Mouse (Mus musculus) CH12.LX (cell line): ENCODE data around the gene Aldh9a1. TPM values are rescaled to one million over a fixed set of nuclear protein-coding genes. Genes with fewer than 3 reads are reported as not detected.

Experiments used
- DNase-seq: peaks from one replicate; pipeline ENCODE4 v3.0.0-alpha.2; 2013; ENCODE audit errors: extremely low read depth
- H3K27ac ChIP-seq: 2 replicates; pipeline ENCODE4 v1.5.1; 2012; ENCODE audit warnings: low read depth, mild to moderate bottlenecking, control low read depth, moderate library complexity; ENCODE audit not compliant: insufficient read depth
- H3K27me3 ChIP-seq: replicated peaks from 2 replicates; pipeline ENCODE3; 2012; ENCODE audit warnings: inconsistent platforms
- H3K36me3 ChIP-seq, 2 experiments: replicated peaks in 1 of 2; 2 replicates each; pipeline versions ENCODE3 to v1.6.1; 2012; ENCODE audit warnings: inconsistent platforms in 1 of 2, low read length in 1 of 2, mild to moderate bottlenecking in 1 of 2, mixed read lengths in 1 of 2, moderate library complexity in 1 of 2; ENCODE audit not compliant: control insufficient read depth in 1 of 2, insufficient read depth in 1 of 2
- H3K4me1 ChIP-seq, 2 experiments: 2 replicates each; pipeline ENCODE4 v1.6.1; 2012; ENCODE audit warnings: inconsistent platforms in 1 of 2, moderate library complexity in 1 of 2; ENCODE audit not compliant: insufficient read depth in 2 of 2, control insufficient read depth in 1 of 2
- H3K4me2 ChIP-seq: 2 replicates; pipeline ENCODE4 v1.6.1; 2012; ENCODE audit warnings: low read depth, mild to moderate bottlenecking, control low read depth; ENCODE audit not compliant: poor library complexity, insufficient read depth, severe bottlenecking
- H3K4me3 ChIP-seq, 3 experiments: fragments of 150-350 bp in 1 of 3; sonication (generic) in 1 of 3; replicated peaks in 1 of 3; 2 replicates each; pipeline versions ENCODE3 to v1.5.1; 2011 to 2012; ENCODE audit warnings: low read depth in 2 of 3, low read length in 2 of 3, mild to moderate bottlenecking in 2 of 3, moderate library complexity in 2 of 3, control low read depth in 1 of 3, improper control_type of control experiment in 1 of 3, inconsistent platforms in 1 of 3, mixed read lengths in 1 of 3; ENCODE audit not compliant: poor library complexity in 1 of 3
- H3K79me2 ChIP-seq: replicated peaks from 2 replicates; pipeline ENCODE4 v1.6.1; 2012; ENCODE audit warnings: mild to moderate bottlenecking, moderate library complexity; ENCODE audit not compliant: control insufficient read depth, poor library complexity, insufficient read depth, severe bottlenecking; ENCODE audit errors: extremely low read depth
- H3K9ac ChIP-seq: 2 replicates; pipeline ENCODE4 v1.6.1; 2012; ENCODE audit warnings: low read depth, mild to moderate bottlenecking, control low read depth, moderate library complexity; ENCODE audit not compliant: insufficient read depth
- H3K9me3 ChIP-seq: replicated peaks from 2 replicates; pipeline ENCODE3; 2012; ENCODE audit warnings: low read length, inconsistent platforms, mixed read lengths
- BHLHE40 ChIP-seq: IDR thresholded peaks from 2 replicates; pipeline ENCODE4 v1.6.1; 2011; ENCODE audit warnings: mild to moderate bottlenecking, low read depth, low read length, improper control_type of control experiment
- CHD1 ChIP-seq: IDR thresholded peaks from 2 replicates; pipeline ENCODE4 v1.6.1; 2012; ENCODE audit warnings: low read depth, low read length, improper control_type of control experiment, inconsistent platforms
- CHD2 ChIP-seq: IDR thresholded peaks from 2 replicates; pipeline ENCODE4 v1.6.1; 2011; ENCODE audit warnings: low read length, improper control_type of control experiment
- CTCF ChIP-seq, 2 experiments: IDR thresholded peaks in 1 of 2; conservative IDR thresholded peaks in 1 of 2; 2 replicates each; pipeline ENCODE4 v1.5.1; 2011 to 2012; ENCODE audit warnings: low read depth in 2 of 2, low read length in 2 of 2, improper control_type of control experiment in 1 of 2, inconsistent platforms in 1 of 2, mild to moderate bottlenecking in 1 of 2, moderate library complexity in 1 of 2
- E2F4 ChIP-seq: IDR thresholded peaks from 2 replicates; pipeline ENCODE4 v1.6.1; 2011; ENCODE audit warnings: low read depth, low read length, improper control_type of control experiment; ENCODE audit not compliant: insufficient replicate concordance
- EP300 ChIP-seq: IDR thresholded peaks from 2 replicates; pipeline ENCODE4 v1.6.1; 2011; ENCODE audit warnings: low read length, improper control_type of control experiment
- ETS1 ChIP-seq: conservative IDR thresholded peaks from 2 replicates; pipeline ENCODE4 v1.6.1; 2012; ENCODE audit warnings: low read depth, mild to moderate bottlenecking, inconsistent platforms, low read length, improper control_type of control experiment, moderate library complexity
- GABPA ChIP-seq: IDR thresholded peaks from 2 replicates; pipeline ENCODE4 v1.6.1; 2012; ENCODE audit warnings: low read depth, low read length, improper control_type of control experiment, inconsistent platforms; ENCODE audit not compliant: insufficient replicate concordance
- HCFC1 ChIP-seq: IDR thresholded peaks from 2 replicates; pipeline ENCODE4 v1.6.1; 2012; ENCODE audit warnings: low read depth, mild to moderate bottlenecking, inconsistent platforms, low read length, improper control_type of control experiment
- IRF4 ChIP-seq: IDR thresholded peaks from 2 replicates; pipeline ENCODE4 v1.6.1; 2014; ENCODE audit warnings: low read depth, mild to moderate bottlenecking, inconsistent platforms, low read length, improper control_type of control experiment
- JUN ChIP-seq: IDR thresholded peaks from 2 replicates; pipeline ENCODE4 v1.6.1; 2011; ENCODE audit warnings: low read depth, mild to moderate bottlenecking, low read length, improper control_type of control experiment, moderate library complexity; ENCODE audit not compliant: insufficient read depth
- JUND ChIP-seq: conservative IDR thresholded peaks from 2 replicates; pipeline ENCODE4 v1.6.1; 2011; ENCODE audit warnings: low read depth, low read length, improper control_type of control experiment
- KAT2A ChIP-seq: IDR thresholded peaks from 2 replicates; pipeline ENCODE4 v1.6.1; 2012; ENCODE audit warnings: low read length, improper control_type of control experiment, inconsistent platforms; ENCODE audit not compliant: insufficient replicate concordance
- MAFK ChIP-seq: IDR thresholded peaks from 2 replicates; pipeline ENCODE4 v1.6.1; 2011; ENCODE audit warnings: low read length, improper control_type of control experiment; ENCODE audit not compliant: insufficient replicate concordance
- MAX ChIP-seq: IDR thresholded peaks from 2 replicates; pipeline ENCODE4 v1.6.1; 2011; ENCODE audit warnings: low read length, improper control_type of control experiment
- MAZ ChIP-seq: IDR thresholded peaks from 2 replicates; pipeline ENCODE4 v1.6.1; 2012; ENCODE audit warnings: low read depth, mild to moderate bottlenecking, inconsistent platforms, low read length, improper control_type of control experiment, moderate library complexity
- MEF2A ChIP-seq: IDR thresholded peaks from 2 replicates; pipeline ENCODE4 v1.6.1; 2014; ENCODE audit warnings: low read depth, mild to moderate bottlenecking, inconsistent platforms, low read length, improper control_type of control experiment, borderline replicate concordance
- MXI1 ChIP-seq: IDR thresholded peaks from 2 replicates; pipeline ENCODE4 v1.6.1; 2011; ENCODE audit warnings: mild to moderate bottlenecking, low read depth, low read length, improper control_type of control experiment
- MYC ChIP-seq: IDR thresholded peaks from 2 replicates; pipeline ENCODE4 v1.6.1; 2011; ENCODE audit warnings: low read depth, mild to moderate bottlenecking, improper control_type of control experiment, low read length
- NELFE ChIP-seq: IDR thresholded peaks from 2 replicates; pipeline ENCODE4 v1.6.1; 2011; ENCODE audit warnings: low read depth, low read length, improper control_type of control experiment
- NRF1 ChIP-seq: IDR thresholded peaks from 2 replicates; pipeline ENCODE4 v1.6.1; 2014; ENCODE audit warnings: low read depth, mild to moderate bottlenecking, inconsistent platforms, low read length, improper control_type of control experiment, moderate library complexity
- PAX5 ChIP-seq: IDR thresholded peaks from 2 replicates; pipeline ENCODE4 v1.6.1; 2012; ENCODE audit warnings: low read length, inconsistent platforms, mixed read lengths
- POLR2A ChIP-seq: IDR thresholded peaks from 2 replicates; pipeline ENCODE4 v1.6.1; 2011; ENCODE audit warnings: low read depth, mild to moderate bottlenecking, improper control_type of control experiment, low read length
- POLR2AphosphoS2 ChIP-seq: IDR thresholded peaks from 2 replicates; pipeline ENCODE4 v1.6.1; 2011; ENCODE audit warnings: low read depth, low read length, improper control_type of control experiment
- RAD21 ChIP-seq: IDR thresholded peaks from 2 replicates; pipeline ENCODE4 v1.6.1; 2011; ENCODE audit warnings: low read depth, mild to moderate bottlenecking, low read length, improper control_type of control experiment, moderate library complexity
- RCOR1 ChIP-seq: conservative IDR thresholded peaks from 2 replicates; pipeline ENCODE4 v1.6.1; 2012; ENCODE audit warnings: low read depth, mild to moderate bottlenecking, inconsistent platforms, low read length, improper control_type of control experiment
- SIN3A ChIP-seq: IDR thresholded peaks from 2 replicates; pipeline ENCODE4 v1.6.1; 2012; ENCODE audit warnings: low read length, improper control_type of control experiment, inconsistent platforms
- SMC3 ChIP-seq: IDR thresholded peaks from 2 replicates; pipeline ENCODE4 v1.6.1; 2011; ENCODE audit warnings: low read depth, low read length, improper control_type of control experiment
- TBP ChIP-seq: conservative IDR thresholded peaks from 2 replicates; pipeline ENCODE4 v1.6.1; 2011; ENCODE audit warnings: low read depth, low read length, improper control_type of control experiment
- TCF12 ChIP-seq: IDR thresholded peaks from 2 replicates; pipeline ENCODE4 v1.6.1; 2014; ENCODE audit warnings: low read depth, mild to moderate bottlenecking, inconsistent platforms, low read length, improper control_type of control experiment
- UBTF ChIP-seq: IDR thresholded peaks from 2 replicates; pipeline ENCODE4 v1.6.1; 2012; ENCODE audit warnings: low read depth, mild to moderate bottlenecking, inconsistent platforms, low read length, improper control_type of control experiment, moderate library complexity
- USF1 ChIP-seq: IDR thresholded peaks from 2 replicates; pipeline ENCODE4 v1.6.1; 2014; ENCODE audit warnings: low read depth, mild to moderate bottlenecking, inconsistent platforms, low read length, improper control_type of control experiment
- USF2 ChIP-seq: conservative IDR thresholded peaks from 2 replicates; pipeline ENCODE4 v1.6.1; 2011; ENCODE audit warnings: low read depth, low read length, improper control_type of control experiment
- ZC3H11A ChIP-seq: IDR thresholded peaks from 2 replicates; pipeline ENCODE4 v1.6.1; 2012; ENCODE audit warnings: low read depth, mild to moderate bottlenecking, inconsistent platforms, low read length, improper control_type of control experiment
- ZKSCAN1 ChIP-seq: IDR thresholded peaks from 2 replicates; pipeline ENCODE4 v1.6.1; 2012; ENCODE audit warnings: low read depth, inconsistent platforms, low read length, improper control_type of control experiment, borderline replicate concordance
- ZMIZ1 ChIP-seq: IDR thresholded peaks from 2 replicates; pipeline ENCODE4 v1.6.1; 2012; ENCODE audit warnings: low read depth, mild to moderate bottlenecking, inconsistent platforms, low read length, improper control_type of control experiment
- ZNF384 ChIP-seq: IDR thresholded peaks from 2 replicates; pipeline ENCODE4 v1.6.1; 2012; ENCODE audit warnings: low read depth, low read length, improper control_type of control experiment, inconsistent platforms
- dilution Hi-C: fragments of 300-500 bp; cut with MboI; formaldehyde crosslinking; loops from 2 replicates; pipeline ENCODE4 v1.14.3; 2020; ENCODE audit warnings: low sequenced_read_pairs; ENCODE audit not compliant: extremely low pct_unique_long_range_greater_than_20kb, extremely low pct_ligation_motif_present
- in situ Hi-C: fragments of 300-500 bp; cut with MboI; formaldehyde crosslinking; loops from 3 replicates; pipeline ENCODE4 v1.14.3; 2019; ENCODE audit warnings: low sequenced_read_pairs, low pct_ligation_motif_present, low pct_unique_long_range_greater_than_20kb, mixed read lengths
- polyA plus RNA-seq: library from polyadenylated mRNA; unstranded; fragments of >175 nt; gene quantifications from 2 replicates; pipeline ENCODE4 v1.2.1, GENCODE M21; 2012; ENCODE audit warnings: low read depth; ENCODE audit not compliant: insufficient read length
- total RNA-seq, 2 experiments: library from RNA; depleted of rRNA; stranded (reverse); fragments of 300-350 nt in 1 of 2; fragments of >200 nt in 1 of 2; gene quantifications; 2 replicates each; pipeline ENCODE4 v1.2.3; 2012 to 2014

The Aldh9a1 gene
- total and polyA plus RNA-seq, 3 experiments, result 26.2 to 79.7 (median 31.2) TPM

DNA sequence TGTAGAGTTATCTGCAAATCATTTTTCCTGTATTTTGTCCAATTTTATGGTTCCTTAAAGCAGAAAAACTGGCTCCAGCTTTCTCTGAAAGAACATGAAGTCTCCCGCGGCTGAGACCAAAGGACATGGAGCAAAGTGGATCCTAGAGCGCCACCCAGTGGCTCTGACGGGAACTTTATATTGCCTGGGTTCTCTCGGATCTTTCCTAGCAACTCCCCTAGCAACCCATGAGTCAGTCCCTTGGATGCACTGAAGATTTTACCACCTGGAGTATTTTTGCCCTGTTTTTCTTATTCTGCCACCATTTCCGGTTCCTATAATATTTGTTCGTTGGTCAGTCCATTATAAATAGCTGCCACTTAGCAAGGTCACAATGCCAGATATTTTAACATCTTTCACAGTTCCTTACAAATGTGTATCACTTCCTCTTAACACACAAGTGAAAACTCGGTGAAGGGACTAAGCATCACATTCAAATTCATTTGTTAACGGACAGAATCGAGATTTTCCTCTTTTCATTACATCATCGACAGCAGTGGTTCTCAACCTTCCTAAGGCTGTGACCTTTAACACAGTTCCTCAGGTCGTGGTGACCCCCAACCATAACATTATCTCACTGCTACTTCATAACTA lies 12.2 kb upstream of the Aldh9a1 start:
- in situ Hi-C loops, result loop anchor here (5.0 kb wide), 1 partner anchor 105 kb away; no protein-coding TSS in a partner anchor
- no peaks in the 10 kb centered on the region for H3K79me2 ChIP-seq

GRCm38 (mm10) chr1:167339177-167339781 lies 10.5 kb upstream of the Aldh9a1 start:
- Histone ChIP-seq H3K4me3 (no peak overlapping the region), H3K4me1 (peaks cover 8 to 22% of the 10 kb centered on the region in 2 experiments), H3K36me3 (peaks cover 0 to 13% of the 10 kb centered on the region in 2 experiments), H3K27ac (no peak overlapping the region), H3K27me3 (no peaks in the 10 kb centered on the region), H3K4me2 (peak overlapping the region; percentile 77), H3K9me3 (no peaks in the 10 kb centered on the region), H3K79me2 (no peaks in the 10 kb centered on the region), H3K9ac (no peak overlapping the region; the same call in 1 of the 2 replicates)
- TF ChIP-seq RCOR1, result no peak
- no peak for TF ChIP-seq CHD2
- TF ChIP-seq E2F4, result no peak
- TF ChIP-seq NRF1, result no peak
- no peak for TF ChIP-seq USF2
- TF ChIP-seq KAT2A, result no peak
- TF ChIP-seq MAZ, result no peak
- DNase-seq, result no peak
- dilution Hi-C loops (no loop called here), in situ Hi-C loops (loop anchor here (5.0 kb wide), 1 partner anchor 107 kb away; no protein-coding TSS in a partner anchor)

More for the DNA sequence above, 12.2 kb upstream of the Aldh9a1 start:
- no peaks in the 10 kb centered on the region for H3K27me3 ChIP-seq
- H3K27ac ChIP-seq, result peak overlapping the region; percentile 24; the same call in 1 of the 2 replicates
- peaks cover 8 to 22% of the 10 kb centered on the region in 2 experiments for H3K4me1 ChIP-seq
- H3K9ac ChIP-seq, result no peak overlapping the region
- H3K9me3 ChIP-seq, result no peaks in the 10 kb centered on the region
- TF ChIP-seq JUN (no peak), RCOR1 (peak; percentile 48; the same call in 1 of the 2 replicates), USF1 (no peak), HCFC1 (no peak; the same call in none of the 2 replicates), GABPA (no peak), RAD21 (peak; percentile 84), MAZ (0 out of 2 replicates have a peak, but pooled peaks have one; percentile 11), POLR2A (no peak), POLR2AphosphoS2 (no peak), SIN3A (peak; percentile 65), UBTF (no peak), ZC3H11A (peak; percentile 56), CHD2 (peak; percentile 33; the same call in 1 of the 2 replicates), CHD1 (no peak), ZNF384 (peak; percentile 5; the same call in 1 of the 2 replicates), TBP (0 out of 2 replicates have a peak, but pooled peaks have one; percentile 19), USF2 (no peak), ZMIZ1 (no peak), MAFK (no peak), MAX (0 out of 2 replicates have a peak, but pooled peaks have one; percentile 20), SMC3 (peak; percentile 84), MYC (no peak), ZKSCAN1 (no peak), MXI1 (peak; percentile 52; the same call in 1 of the 2 replicates), E2F4 (0 out of 2 replicates have a peak, but pooled peaks have one; percentile 46), NELFE (peak; percentile 30; the same call in 1 of the 2 replicates), ETS1 (0 out of 2 replicates have a peak, but pooled peaks have one; percentile 20), MEF2A (peak; percentile 47), TCF12 (0 out of 2 replicates have a peak, but pooled peaks have one; percentile 33), JUND (0 out of 2 replicates have a peak, but pooled peaks have one; percentile 12), BHLHE40 (no peak; the same call in 1 of the 2 replicates), NRF1 (no peak), CTCF (conservative IDR thresholded peaks at IDR 0.05 in 1 of 2, IDR thresholded peaks at IDR 0.05 in 1 of 2; ENCODE audit: low read depth in 2 of 2, low read length in 2 of 2) (peak; percentile 83 to 94), IRF4 (peak; percentile 75), EP300 (peak; percentile 83), PAX5 (no peak)
- DNase-seq, result peak; percentile 89
- H3K4me2 ChIP-seq, result peak overlapping the region; percentile 68
- dilution Hi-C loops, result no loop called here
- no peak overlapping the region for H3K4me3 ChIP-seq
- peaks cover 6 to 29% of the 10 kb centered on the region in 2 experiments for H3K36me3 ChIP-seq
